Mouse (Mus musculus): Measurements from ENCODE around the gene Gm364. TPM values are rescaled to one million over a fixed set of nuclear protein-coding genes. Genes with fewer than 3 reads are reported as not detected.

Gm364 gene
- not detected in 2 replicates for polyA plus RNA-seq (2015; fragmentation: Nextera tagmentation; extraction: Ambion mirVana)

DNA sequence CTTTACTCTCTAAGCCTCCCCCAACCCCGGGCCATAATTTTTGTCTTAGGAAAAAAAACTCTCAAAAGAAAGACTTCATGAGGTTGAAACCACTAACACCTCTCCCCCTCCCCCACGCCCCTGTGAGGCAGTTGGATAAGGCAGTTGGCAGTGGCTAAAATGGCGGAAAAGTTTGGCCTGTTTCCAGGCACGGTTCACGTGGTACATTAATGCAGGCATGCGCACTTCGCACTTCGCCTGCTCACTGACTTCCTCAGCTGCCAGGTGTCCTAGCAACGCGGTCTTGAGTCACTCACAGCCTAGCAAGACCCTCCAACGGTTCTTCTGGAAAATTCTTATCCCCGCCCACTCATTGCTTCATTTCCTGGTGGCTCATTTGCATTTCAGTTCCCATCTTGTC is at the start of gene Gm364:
Gene Gm364, plus strand, starts transcription at position 386 of the 400 bp plus-strand sequence.

DNA sequence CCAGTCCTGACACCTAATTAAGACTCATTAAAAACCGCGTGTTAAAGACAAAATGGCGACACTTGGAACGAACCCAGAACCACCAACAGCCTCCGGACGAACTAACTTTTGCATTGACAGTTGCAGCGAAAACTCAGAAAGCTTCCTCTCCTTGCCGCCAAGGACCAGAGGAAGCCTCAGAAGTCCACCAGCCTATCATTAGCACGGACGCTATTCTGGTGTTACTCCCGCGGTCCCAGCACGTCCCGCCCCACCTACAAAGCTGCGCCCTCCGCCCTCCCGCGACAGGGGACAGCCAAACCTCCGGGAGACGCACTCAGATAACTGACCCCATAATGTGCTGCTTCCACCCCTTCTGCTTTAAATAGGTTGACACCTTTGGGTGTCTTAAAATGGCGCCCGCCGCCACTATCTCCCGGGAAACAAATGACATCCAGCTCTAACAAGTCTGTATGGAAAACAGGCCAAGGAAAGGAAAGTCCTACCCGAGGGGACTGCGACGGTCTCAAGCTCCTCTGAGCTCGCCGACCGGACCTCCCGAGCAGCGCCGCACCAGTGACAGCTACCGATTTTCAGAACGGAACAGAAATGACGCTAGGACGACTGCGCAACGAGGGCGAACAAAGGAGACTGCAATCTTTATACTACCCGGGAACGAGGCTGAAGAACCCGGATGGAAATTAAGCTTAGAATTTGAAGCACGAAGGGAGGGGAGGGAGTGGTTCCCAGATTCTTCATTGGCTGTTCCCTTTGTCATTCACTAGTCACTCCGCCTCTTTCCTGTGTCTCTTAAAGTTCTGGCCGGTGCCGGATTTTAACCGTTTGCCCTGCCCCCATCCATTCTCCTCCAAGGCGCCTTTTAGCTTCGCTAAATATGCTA is 16.3 kb upstream of the Gm364 start, which contains the start of gene Rbmx:
Gene Rbmx, minus strand, starts transcription at position 670 of the 880 bp plus-strand sequence.

DNA sequence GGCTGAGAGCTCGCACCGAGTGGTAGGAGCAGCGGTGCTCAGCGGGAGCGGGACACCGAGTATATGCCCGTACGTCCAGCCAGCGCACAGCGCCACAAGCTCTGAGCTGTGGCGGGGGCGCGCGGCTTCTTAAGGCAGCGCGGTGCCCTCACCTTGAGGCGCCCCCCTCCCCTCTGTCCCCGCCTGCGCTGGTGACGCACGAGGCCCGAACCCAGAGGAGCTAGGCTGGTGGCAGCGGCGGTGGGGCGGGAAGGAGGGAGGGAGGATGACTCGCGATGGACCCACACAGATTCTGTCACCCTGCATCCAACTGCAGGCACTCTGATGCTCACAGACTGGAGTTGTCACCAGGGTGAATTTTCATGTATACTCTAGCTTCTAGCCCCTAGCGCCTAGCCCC is 94.7 kb downstream of the Gm364 start, which contains the start of gene Gpr101:
Gene Gpr101, minus strand, starts transcription at position 124 of the 400 bp plus-strand sequence.

Other genes with a start within 250 kb of the Gm364 start
- not detected in 2 replicates for gene Cd40lg, start 197.0 kb upstream of the Gm364 start, polyA plus RNA-seq (2015; fragmentation: Nextera tagmentation; extraction: Ambion mirVana)
- 26.1 and 26.3 TPM in 2 replicates for gene Arhgef6, start 70.4 kb upstream of the Gm364 start, polyA plus RNA-seq (2015; fragmentation: Nextera tagmentation; extraction: Ambion mirVana)
- gene Rbmx, start 16.1 kb upstream of the Gm364 start, polyA plus RNA-seq (2015; fragmentation: Nextera tagmentation; extraction: Ambion mirVana): 42.6 and 44.0 TPM in 2 replicates
- not detected in 2 replicates for gene Gpr101, start 94.6 kb downstream of the Gm364 start, polyA plus RNA-seq (2015; fragmentation: Nextera tagmentation; extraction: Ambion mirVana)

Data from skeletal muscle tissue, postnatal 0 days (tissue).